Mouse (Mus musculus): ENCODE data around the gene BC048679.

GRCm38 (mm10) chr7:81542934-81543333, 44.9 kb upstream of the BC048679 start:
- TF ChIP-seq HCFC1 (IDR thresholded peaks at IDR 0.05; ENCODE audit: borderline replicate concordance, insufficient read depth, low read length) = no peak
- no peak for TF ChIP-seq MAFK (IDR thresholded peaks at IDR 0.05; ENCODE audit: insufficient read depth, low read depth, low read length)
- TF ChIP-seq ZC3H11A (IDR thresholded peaks at IDR 0.05; ENCODE audit: borderline replicate concordance, low read depth, low read length) = no peak
